Mouse (Mus musculus) cerebral cortex, adult 2 months (tissue): ENCODE measurements around the gene Kcnk3.

ENCODE experiments used
- WGBS: fragments of 180-500 bp; shearing (Covaris S2); methylation state at CpG from one replicate; pipeline ENCODE4 v1.1.7; 2018; 5-methylcytosine and 5-hydroxymethylcytosine counted together

Gene Kcnk3

DNA sequence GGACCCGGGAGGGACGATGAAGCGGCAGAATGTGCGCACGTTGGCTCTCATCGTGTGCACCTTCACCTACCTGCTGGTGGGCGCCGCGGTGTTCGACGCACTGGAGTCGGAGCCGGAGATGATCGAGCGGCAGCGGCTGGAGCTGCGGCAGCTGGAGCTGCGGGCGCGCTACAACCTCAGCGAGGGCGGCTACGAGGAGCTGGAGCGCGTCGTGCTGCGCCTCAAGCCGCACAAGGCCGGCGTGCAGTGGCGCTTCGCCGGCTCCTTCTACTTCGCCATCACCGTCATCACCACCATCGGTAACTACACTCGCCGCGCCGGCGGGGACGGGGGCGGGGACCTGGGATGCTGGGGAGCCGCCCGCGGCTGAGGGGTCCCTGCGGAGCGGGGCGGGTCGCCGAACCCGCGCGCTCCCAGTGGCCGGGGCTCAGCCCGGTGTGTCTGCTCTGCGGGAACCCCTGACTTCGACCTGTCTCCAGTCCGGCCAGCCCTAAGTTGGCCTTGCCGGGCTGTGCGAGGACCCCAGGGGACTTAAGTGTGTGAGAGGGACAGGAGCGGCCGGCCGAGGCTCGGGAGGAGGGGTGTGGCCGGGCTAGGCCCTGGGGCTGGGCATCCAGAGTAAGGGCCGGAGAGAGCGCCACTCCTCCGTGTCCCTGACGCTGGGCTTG, 465 bp downstream of the Kcnk3 start:
- under 1% methylated on average over 70 of the region's 70 CpGs for WGBS

DNA sequence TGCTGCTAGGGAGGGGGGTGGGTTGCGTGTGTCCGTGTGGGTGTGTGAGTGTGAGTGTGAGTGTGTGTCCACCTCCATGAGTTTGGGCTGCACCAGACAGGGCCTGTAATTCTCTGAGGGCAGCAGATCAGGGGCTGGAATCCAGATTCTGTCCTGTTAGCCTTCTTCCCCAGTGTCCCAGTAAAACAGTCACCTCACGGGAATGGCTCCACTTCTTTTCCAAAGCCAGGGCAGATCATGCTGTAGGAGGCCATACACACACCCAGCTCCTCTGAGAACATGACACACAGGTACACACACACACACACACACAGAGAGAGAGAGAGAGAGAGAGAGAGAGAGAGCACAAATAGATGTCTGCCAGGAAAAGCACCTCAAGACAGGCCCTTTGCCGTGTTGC, 1.1 kb downstream of the Kcnk3 start:
- WGBS, result 30% methylated on average over 4 of the region's 4 CpGs

DNA sequence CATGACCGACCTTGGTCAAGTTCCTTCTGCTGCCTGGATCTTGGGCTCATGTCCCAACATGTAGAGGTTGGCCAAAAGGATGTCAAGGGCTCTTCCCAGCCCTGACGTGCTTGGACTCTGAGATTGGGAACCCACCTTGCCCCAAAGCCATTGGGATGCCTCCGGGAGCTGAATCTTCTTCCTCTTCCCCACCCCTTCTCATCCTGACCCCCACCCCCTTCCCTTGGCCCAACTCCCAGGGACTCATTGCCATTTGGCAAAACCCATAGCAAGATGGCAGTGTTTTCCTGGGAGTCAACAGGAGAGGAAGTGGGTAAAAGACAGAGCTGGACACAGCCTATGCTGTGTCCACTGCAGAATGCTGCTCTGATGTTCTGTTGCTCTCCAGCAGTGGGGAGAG, 1.6 kb downstream of the Kcnk3 start:
- 45% methylated on average over 3 of the region's 3 CpGs for WGBS

DNA sequence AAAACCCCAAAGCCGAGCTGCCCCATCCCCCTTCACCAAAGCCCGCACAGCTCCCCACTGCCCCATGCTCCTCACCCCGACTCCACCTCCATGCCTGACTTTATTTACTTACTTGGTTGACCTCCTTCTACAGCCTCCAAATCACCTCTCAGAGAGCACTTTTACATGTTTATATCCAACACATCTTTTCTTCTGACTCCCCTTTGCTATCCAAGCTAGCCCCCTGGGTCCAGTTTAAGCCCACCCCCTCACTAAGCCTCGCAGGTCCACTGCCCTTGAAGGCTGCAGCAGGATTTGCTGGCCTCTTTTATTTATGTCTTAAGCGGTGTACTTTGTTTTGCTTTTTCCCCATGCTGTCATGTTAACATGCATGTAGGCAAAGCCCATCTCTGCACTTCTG, 2.3 kb downstream of the Kcnk3 start:
- WGBS, result 80% methylated on average over 5 of the region's 5 CpGs

DNA sequence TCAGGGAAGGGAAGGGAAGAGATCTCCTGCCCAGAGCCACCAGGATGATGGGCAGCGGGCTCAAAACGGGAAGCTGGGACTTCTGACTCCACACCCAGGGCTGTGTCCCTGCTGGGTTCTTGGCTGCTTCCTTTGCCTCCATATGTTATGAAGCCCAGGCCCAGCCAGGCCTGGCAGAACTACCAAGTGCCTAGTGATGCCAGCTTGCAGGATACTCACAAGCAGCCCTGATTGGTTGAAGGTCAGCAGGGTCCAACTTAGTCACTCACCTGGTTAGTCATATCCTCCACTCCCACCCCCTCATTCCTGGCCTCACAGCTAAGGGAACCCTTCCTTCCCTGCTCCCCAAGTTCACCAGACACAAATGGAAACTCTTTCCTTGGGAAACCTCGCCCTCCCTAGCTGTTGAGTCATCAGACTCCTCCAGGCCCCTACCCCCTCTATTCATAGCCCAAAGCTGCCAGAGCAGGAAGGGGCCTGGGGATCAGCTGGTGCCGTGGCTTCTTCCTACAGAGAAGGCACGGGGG, 3.3 kb downstream of the Kcnk3 start:
- 39% methylated on average over 5 of the region's 5 CpGs for WGBS

DNA sequence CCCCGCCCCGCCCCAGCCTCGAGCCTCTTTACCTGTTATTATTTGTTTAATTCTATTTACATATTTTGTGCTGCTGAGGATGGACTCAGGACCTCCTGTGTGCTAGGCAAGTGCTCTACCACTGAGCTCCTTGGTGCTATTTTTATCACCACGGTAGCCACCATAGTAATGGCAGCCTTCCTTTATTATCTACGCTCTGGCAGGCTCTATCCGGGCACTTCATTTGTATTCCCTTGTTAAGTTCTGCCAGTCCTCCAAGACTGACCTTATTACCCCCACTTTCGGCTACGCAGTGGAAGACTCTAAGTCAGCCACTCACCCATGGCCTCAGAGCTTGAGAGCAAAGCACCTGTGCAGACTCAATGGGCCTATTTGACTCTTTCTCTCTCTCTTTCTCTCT, 3.8 kb downstream of the Kcnk3 start:
- 82% methylated on average over 8 of the region's 8 CpGs for WGBS

DNA sequence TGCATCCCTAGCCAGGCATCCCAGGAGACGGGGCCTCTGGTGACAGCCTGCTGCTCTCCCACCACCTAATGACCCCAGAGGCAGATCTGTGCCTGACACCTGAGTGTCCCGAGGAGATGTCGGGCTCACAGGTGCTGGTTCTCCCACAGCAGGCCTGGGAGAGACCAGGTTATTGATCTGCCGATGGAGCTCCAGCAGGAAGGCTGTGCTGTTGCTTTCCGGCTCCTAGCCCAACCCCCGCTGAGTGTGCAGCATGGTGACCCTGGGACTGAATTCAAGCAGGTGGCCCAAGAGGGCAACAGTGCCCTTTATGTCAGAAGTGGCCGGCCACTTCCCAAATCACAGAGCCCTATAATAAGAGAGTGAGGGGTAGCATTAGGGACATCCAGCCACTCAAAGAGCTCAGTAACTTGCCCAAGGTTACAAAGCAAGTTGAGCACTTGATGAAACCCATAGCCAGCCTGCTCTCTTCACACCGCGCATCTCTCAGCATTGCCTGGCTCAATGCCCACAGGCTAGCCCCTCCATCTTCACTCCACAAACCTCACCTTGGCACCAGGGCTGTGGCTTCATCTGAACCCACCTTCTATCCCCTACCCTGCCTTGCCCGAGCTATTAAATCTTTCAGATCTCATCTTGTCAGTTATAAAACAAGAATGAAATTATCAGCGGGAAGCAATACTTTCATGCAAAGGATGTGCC, 4.5 kb downstream of the Kcnk3 start:
- WGBS, result 83% methylated on average over 11 of the region's 11 CpGs

DNA sequence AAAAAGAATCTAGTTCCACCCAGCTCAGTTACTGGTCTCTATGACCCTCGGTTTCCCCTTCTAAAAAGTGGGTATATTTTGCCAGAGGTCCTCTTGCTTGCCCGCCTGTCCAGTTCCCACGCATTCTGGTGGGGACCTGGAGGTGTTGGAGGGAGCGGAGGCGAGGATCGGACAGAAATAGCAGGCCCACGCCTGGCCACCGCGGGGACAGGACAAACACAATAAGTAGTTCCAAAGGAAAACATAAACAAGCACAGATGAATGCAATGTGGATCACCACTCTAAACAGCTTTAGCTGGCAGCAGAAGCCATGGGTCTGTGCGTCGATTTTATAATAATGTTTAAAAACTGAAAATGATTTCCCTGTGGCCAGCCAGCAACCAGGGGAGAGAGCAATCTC, 5.4 kb downstream of the Kcnk3 start:
- WGBS, result 45% methylated on average over 11 of the region's 11 CpGs

DNA sequence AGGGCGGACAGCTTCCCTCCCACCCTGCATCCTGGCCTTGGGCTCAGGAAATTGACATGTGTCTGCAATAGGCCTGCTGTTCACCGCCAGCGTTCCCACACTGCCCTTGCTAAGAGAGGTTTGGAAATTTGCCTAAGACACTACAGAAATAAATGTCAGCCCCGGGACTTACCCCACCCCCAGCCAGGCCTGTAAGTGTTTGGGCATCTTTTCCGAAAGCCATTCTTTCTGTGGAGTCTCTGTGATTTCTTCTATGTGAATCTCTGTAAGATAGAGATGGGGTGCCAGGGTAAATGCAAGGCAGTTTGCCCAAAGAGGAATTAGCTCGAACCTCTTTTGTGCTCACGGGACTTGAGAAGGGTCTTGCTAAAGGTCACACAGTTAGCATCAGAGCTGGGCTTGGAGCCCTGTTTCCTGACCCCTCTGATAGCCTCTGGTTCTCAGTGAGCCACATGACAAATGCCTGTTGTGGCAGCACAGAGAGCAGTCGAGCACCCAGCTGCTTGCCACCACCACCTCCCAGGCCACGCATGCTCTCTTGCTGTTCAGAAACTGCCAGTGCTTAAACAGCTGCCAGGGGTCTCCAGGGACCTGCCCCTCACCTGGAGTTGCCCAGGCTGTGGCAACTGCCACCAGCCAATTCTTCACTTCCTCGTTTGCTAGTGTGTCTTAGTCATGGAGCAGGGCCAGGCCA, 6.0 kb downstream of the Kcnk3 start:
- WGBS, result 43% methylated on average over 10 of the region's 10 CpGs

DNA sequence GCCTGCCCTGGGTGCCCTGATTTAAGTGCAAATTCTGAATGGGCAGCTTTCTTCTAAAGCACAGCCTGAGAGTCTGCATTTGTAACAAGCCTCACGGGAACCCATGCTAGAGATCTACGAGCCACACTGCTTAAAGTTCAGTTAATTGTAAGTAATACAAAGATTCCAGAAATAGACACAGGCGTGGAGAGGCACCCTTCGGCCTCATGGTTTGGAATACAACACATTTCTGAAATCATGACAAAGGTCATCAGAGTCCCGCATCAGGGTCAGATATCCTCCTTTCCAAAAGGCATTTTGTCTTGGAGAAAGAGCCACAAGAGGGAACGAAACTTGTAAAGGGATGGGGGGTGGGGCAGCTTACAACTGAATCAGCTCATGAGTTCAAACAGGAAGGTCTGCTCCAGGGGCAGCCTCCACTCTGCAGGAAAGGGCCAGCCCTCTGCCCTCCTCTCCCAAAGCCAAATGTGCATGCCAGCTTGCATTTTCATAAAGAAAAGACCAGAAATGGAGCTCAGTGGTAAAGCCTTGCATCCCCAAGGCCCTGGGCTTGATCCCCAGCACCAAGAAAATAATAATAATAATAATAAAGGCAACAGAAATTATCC, 7.1 kb downstream of the Kcnk3 start:
- WGBS, result 70% methylated on average over 6 of the region's 6 CpGs

DNA sequence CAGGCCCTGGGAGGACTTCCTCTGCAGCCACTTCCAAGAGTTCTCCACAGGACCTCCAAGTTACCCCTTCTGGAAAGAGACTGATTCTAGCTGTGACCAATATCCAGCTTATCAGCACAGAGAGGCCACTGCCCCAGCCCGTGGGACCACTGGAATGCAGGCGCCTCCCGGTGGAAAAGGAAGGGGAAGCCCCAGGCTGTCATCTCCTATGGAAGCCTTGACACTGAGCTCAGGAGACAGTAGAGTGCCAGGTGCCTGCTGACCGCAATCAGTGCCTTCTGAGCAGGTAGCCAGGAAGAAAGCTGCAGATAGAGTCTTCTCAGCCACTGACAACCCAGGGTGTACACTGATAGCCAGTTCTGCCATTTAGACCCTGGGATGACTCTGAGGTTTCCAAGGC, 13.4 kb downstream of the Kcnk3 start:
- WGBS, result 51% methylated on average over 4 of the region's 4 CpGs

DNA sequence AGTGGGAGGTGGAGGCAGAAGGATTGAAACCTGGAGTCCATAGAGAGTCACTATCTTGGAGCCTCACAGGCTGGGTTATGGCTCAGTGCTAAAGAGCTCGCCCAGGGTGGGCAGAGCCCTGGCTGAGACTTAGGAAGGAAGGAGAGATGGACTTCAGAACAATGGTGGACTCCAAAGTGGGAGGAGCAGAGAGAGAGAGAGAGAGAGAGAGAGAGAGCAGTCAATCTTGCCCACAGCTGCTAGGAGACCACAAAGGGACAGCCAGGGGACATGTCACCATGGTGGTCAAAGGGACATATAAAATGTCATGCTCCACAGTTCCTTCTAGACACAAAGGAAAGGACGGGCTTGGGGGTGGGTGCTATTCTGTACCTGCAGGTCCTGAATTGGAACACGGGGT, 15.3 kb downstream of the Kcnk3 start:
- WGBS, result 88% methylated on average over 3 of the region's 3 CpGs

DNA sequence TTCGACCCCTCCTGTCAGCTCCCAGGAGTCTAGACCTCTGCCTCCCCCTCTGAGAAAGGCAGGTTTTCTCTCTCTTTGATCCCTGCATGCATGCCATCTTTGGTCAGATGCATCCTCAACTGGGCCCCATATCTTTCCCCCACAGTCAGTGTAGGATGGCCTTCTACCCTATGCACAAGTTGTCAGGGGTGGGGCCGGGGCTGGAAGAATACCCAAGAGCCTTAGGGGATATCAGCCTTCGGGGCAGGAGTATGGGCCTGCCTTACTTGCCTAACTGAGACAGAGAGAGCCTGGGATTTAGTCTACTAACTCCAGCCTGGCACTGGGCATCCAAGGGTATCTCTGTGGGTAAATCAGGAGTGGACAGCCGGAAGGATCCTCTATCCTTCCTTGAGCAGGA, 16.0 kb downstream of the Kcnk3 start:
- WGBS, result 87% methylated on average over 4 of the region's 4 CpGs

DNA sequence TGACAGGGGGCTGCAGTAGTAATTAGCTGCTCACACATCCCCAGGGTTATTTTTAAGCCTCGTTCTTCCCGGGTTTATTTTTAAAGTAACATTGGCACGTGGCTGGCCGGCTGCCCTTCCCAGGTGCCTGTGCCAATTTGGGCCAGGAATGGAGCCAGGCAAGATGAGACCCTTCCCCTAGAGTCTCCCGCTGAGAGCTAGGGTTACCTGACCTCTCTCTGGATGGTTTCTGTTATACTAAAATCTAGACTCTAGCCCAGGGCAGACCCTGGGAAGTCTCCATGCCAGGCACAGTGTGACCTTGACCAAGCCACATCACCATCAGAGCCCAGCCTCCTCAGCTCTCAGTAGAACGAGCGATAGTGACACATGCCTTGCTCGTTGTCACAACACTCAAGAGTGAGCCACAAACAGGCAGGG, 16.8 kb downstream of the Kcnk3 start:
- WGBS, result 46% methylated on average over 8 of the region's 8 CpGs

DNA sequence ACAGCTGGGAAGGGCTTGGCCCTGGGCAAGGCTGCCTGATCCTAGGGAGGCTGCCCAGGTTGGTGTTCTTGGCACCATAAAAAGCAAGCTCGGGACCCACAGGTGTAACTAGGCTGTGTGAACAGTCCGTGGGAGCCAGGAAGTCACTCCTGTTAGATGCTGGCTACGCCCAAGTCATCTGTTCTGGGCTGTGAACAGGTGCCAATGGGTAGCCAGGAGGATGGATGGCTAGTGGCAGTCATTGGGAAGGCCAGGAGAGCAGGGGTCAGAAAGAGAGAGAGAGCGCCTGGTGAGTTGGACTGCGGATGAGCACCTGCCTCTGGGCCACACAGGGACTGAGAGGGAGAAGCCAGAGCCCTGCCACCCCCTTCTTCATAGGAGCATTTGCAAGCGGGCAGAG, 17.7 kb downstream of the Kcnk3 start:
- WGBS, result 72% methylated on average over 6 of the region's 6 CpGs

DNA sequence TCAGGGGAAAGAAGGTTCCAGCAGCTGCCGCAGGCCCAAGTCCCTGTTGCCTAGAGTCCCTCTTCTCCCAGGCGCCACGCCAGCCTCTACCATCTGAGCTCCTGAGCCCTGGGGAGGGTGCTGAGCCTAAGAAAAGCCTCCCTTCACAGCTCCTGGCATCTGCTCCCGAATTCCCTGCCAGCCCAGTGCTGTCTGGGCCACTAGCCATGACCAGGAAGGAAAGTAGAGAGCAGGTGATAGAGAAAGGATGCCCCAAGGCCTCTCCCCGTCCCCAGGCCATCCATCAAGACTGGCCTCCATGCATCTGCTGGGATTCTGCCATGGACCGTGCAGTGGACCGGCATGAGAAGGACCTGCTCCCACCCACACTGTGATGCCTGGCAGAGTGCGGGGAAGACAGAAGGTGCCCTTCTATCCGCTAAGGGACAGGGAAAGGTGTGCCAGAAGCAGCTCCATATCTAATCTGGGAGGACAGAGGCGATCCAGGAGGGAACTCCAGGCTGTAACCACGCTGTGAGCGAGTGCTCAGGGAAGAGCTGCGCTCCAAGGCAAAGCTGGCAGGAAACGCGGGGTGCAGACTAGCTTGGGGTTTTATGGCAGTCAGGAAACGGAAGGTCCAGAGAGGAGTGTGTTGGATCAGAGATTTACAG, 18.6 kb downstream of the Kcnk3 start:
- WGBS, result 38% methylated on average over 16 of the region's 16 CpGs

DNA sequence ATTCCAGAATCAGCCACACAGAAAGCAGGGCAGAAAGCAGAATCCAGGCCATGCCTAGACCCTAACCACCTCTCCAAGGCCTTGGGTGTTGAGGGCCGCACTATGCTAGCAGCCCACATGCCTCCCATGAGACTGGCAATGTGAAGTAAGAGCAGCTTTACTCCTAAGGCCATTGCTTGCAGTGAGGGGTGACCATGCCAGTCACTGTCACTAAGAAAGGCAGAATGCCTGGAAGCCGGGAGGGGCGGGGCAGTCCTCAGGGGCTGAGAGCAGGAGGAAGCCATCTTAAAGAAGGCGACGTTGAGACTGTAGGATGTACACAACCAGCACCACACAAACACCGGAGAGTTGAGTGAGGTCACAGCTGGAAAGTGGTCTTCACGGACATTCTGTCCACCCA, 21.1 kb downstream of the Kcnk3 start:
- 95% methylated on average over 7 of the region's 7 CpGs for WGBS

DNA sequence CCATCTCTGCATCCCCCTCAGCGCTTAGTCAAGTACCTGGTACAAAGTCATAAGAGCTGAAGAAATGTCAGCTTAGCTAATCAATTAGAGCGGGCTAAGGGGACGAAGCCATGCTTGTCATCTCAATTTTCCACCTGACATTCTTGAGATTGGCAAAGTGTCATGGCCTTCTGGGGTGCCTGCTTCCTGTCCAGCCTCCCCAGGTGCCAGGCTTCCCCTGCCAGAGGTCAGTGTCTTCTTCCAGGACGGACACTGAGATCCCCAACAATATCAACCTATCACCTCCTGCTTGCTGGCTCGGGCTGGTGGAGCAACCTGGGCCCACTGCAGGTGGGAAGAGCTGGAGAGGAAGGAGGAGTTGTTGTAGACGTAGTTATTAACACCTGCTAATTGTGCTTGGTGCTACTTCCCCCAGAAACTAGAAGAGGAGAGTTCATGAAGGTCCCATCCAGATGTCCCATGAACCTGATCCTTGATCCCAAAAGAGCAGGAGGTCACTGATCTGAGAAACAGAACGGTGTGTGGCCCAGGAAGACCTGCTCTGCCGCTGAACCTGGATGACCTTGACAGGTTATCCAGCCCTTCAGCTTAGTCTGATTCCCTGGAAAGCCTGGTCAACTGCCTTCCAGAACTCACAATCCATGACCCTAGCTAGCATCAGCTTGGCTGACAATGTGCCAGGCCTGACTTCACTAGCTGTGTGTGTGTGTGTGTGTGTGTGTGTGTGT, 22.1 kb downstream of the Kcnk3 start:
- WGBS, result 88% methylated on average over 8 of the region's 8 CpGs

DNA sequence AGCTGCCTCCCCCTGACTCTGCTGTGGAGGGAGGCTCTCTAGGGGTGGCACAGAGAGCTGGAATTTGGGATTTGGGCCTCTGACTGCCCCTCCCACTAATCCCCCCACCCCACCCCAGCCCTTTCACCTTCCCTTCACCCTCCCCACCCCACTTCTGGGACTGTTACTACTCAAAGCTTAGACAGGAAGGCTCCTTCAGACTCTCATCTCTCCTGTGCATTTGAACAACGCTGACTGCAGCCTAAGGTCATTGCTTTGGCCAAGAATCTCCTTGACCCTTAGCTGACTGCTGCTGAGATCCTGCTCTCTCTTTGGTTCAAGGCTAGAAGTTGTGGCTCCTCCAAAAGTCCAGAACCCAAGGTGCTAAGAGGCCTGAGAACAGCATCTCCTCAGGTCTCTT, 23.1 kb downstream of the Kcnk3 start:
- WGBS, result 86% methylated on average over 1 of the region's 1 CpGs

DNA sequence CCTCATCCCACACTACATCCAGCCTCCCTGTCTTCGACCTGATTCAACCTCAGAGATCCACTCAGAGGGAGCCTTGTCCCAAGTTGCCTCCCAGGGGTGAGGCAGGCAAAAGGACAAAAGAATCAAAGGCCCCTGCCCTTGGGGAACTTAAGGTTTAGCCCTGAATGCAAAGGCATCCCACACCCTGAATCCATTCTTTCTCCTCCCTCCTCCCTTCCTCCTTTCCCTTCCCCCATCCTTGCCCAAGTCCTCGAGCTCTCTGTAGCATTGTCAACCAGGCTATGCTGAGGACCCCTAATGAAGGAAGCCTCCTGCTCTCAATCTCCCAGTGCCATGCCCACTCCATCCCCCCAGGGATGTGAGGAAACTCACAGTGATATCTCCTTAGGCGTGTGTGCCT, 23.7 kb downstream of the Kcnk3 start:
- whole genome bisulfite sequencing, result 60% methylated on average over 3 of the region's 3 CpGs

DNA sequence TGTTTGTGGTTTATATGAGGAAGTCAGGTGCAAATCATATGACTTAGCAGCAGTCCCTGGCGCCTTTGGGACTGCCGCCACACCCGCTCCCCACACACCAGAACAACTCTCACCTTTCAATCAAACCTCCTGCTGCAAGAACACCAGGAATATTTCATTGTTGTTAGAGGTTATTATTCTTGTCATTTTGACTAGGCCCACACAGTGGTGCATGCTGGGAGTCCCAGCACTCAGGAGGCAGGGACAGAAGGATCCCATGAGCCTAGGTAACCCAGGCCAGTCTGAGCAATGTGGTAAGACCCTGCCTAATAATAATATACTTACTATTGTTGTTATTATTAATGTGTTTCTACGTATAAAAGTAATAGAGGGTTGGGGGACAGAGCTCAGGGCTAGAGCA, 24.6 kb downstream of the Kcnk3 start:
- 95% methylated on average over 4 of the region's 4 CpGs for WGBS
